Mouse (Mus musculus): ENCODE measurements at regions not wholly inside any gene's neighbourhood (a gene's known extent, or its start where the extent isn't known, plus 50 kb on each side); places are given as distances from the start of the nearest gene placed in this dataset.
"Not testable (repeated sequence)": the region's sequence is repeated elsewhere in the genome, so short reads cannot be mapped to it uniquely, and the experiment has no call there.

DNA sequence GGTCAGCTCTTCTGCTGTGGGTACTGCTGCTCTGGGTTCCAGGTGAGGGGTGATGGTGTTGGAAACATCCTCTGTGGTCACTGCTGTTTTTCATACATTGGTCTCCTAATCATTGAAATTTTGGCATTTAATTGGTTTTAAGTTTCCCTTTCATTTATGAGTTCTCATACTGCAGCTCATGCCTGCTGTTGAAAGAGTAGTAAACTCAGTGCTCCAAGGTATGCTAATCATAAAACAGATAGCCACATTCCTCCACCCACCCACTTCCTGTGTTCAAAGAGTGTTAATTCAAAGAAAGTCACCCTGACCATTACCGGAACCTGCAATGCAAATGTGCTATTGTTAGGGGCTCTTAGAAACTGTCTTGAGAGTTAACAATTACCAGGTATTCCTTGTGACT is 688.9 kb downstream of the Rpia start:
- TF ChIP-seq E2F4 (IDR thresholded peaks at IDR 0.05; ENCODE audit: insufficient read depth); POLR2A (IDR thresholded peaks at IDR 0.05; ENCODE audit: insufficient read length, low read depth); TCF3 (IDR thresholded peaks at IDR 0.05; ENCODE audit: insufficient read length, low read depth); MYOG (IDR thresholded peaks at IDR 0.05; ENCODE audit: control insufficient read depth in 1 of 3, insufficient read depth in 1 of 3, insufficient read length in 2 of 3, low read depth in 2 of 3); MAX (IDR thresholded peaks at IDR 0.05; ENCODE audit: low read depth); MYOD1 (IDR thresholded peaks at IDR 0.05; ENCODE audit: control insufficient read depth in 1 of 3, insufficient read length in 2 of 3, low read depth in 2 of 3): not testable (repeated sequence)

Data from myocyte (in vitro differentiated cells).